8 mouse cellular contexts compared by ENCODE assay signal in the genomic region with DNA sequence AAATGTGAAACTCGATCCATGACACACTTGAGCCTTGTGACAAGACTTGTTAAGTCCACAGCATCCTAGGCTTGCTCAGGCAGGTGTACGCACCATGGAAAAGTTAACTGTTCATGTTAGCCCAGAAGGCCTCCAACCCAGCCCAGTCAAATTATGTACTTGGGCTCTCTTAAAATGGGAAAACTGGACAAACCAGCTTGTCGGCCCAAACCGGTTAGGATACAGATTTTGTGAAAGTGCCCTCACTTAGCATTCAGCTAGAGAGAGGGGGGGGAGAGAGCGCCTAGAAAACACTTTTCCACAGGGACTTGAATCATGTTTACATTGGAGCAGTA. TPM values are rescaled to one million over a fixed set of nuclear protein-coding genes. Genes with fewer than 3 reads are reported as not detected.
A peak's percentile ranks its signal among the peaks of the same experiment; 100 is the strongest.
DNase-seq lines count a peak whose midpoint lies in the region; ATAC-seq and TF ChIP-seq lines count a peak whose summit lies in the region.

No protein-coding gene starts in this region.

- H3K4me1 ChIP-seq in neural tube, embryonic 11.5 days (ENCODE audit: control insufficient read depth, insufficient read depth, low read length) = peaks cover 10% of the 10 kb centered on the region; the same call in 1 of the 2 replicates
- H3K4me1 ChIP-seq in hindbrain, embryonic 15.5 days (replicated peaks) = peaks cover 28% of the 10 kb centered on the region
- peaks cover 67% of the 10 kb centered on the region for H3K4me1 ChIP-seq in liver, embryonic 13.5 days (replicated peaks)
- peaks cover 12% of the 10 kb centered on the region for H3K4me1 ChIP-seq in olfactory bulb, adult 2 months (ENCODE audit: control insufficient read depth, insufficient read depth, low read length)
- H3K4me1 ChIP-seq in thymus, adult 2 months (replicated peaks; ENCODE audit: control insufficient read depth, insufficient read depth, low read length) = peaks cover 5% of the 10 kb centered on the region

- H3K27me3 ChIP-seq in neural tube, embryonic 11.5 days (ENCODE audit: control insufficient read depth, insufficient read depth, low read length) = no peaks in the 10 kb centered on the region
- no peaks in the 10 kb centered on the region for H3K27me3 ChIP-seq in hindbrain, embryonic 15.5 days
- no peaks in the 10 kb centered on the region for H3K27me3 ChIP-seq in liver, embryonic 13.5 days
- H3K27me3 ChIP-seq in thymus, adult 2 months (ENCODE audit: control insufficient read depth, insufficient read depth, low read length) = no peaks in the 10 kb centered on the region

- peak overlapping the region; percentile 94; the same call in 1 of the 2 replicates for H3K4me3 ChIP-seq in neural tube, embryonic 11.5 days (ENCODE audit: low read depth, low read length)
- H3K4me3 ChIP-seq in hindbrain, embryonic 15.5 days = peak overlapping the region; percentile 96
- peak overlapping the region; percentile 92 for H3K4me3 ChIP-seq in liver, embryonic 13.5 days (replicated peaks)
- peak overlapping the region; percentile 96 for H3K4me3 ChIP-seq in olfactory bulb, adult 2 months (ENCODE audit: insufficient read depth, low read depth, low read length)
- H3K4me3 ChIP-seq in thymus, adult 2 months (ENCODE audit: control insufficient read depth, insufficient read depth, low read length) = no peak overlapping the region

- TF ChIP-seq POLR2A in olfactory bulb, adult 2 months (IDR thresholded peaks at IDR 0.05; ENCODE audit: insufficient read depth, low read depth, low read length) = no peak
- no peak for TF ChIP-seq POLR2A in thymus, adult 2 months (IDR thresholded peaks at IDR 0.05; ENCODE audit: control insufficient read depth, extremely low read depth, insufficient read depth, low read length, poor library complexity)

- peak overlapping the region; percentile 76 for H3K4me2 ChIP-seq in neural tube, embryonic 11.5 days (ENCODE audit: low read depth)
- H3K4me2 ChIP-seq in hindbrain, embryonic 15.5 days = peak overlapping the region; percentile 77
- peak overlapping the region; percentile 97 for H3K4me2 ChIP-seq in liver, embryonic 13.5 days

- TF ChIP-seq CTCF in olfactory bulb, adult 2 months (IDR thresholded peaks at IDR 0.05; ENCODE audit: insufficient read depth, low read depth, low read length) = no peak
- TF ChIP-seq CTCF in thymus, adult 2 months (IDR thresholded peaks at IDR 0.05; ENCODE audit: borderline replicate concordance, control insufficient read depth, extremely low read depth, insufficient read depth, low read length, poor library complexity) = no peak

- H3K27ac ChIP-seq in neural tube, embryonic 11.5 days (ENCODE audit: low read depth, low read length) = no peak overlapping the region
- no peak overlapping the region for H3K27ac ChIP-seq in hindbrain, embryonic 15.5 days (replicated peaks)
- H3K27ac ChIP-seq in liver, embryonic 13.5 days = peak overlapping the region; percentile 96
- no peak overlapping the region for H3K27ac ChIP-seq in olfactory bulb, adult 2 months (ENCODE audit: insufficient read depth, low read depth, low read length)
- no peak overlapping the region for H3K27ac ChIP-seq in thymus, adult 2 months (ENCODE audit: control insufficient read depth, insufficient read depth, low read length)

- DNase-seq in neural tube, embryonic 11.5 days (ENCODE audit: low spot score) = no peak
- no peak for DNase-seq in neural tube, embryonic 10.5 days (ENCODE audit: extremely low spot score, low spot score)
- DNase-seq in liver, embryonic 13.5 days = no peak
- DNase-seq in thymus, adult 2 months = no peak
- no peak for DNase-seq in spleen, postnatal 36 days (ENCODE audit: low spot score in 2 of 2)
- DNase-seq in spleen, postnatal 14 days (ENCODE audit: low spot score in 2 of 2) = no peak

- H3K9me3 ChIP-seq in neural tube, embryonic 11.5 days (ENCODE audit: control insufficient read depth, low read length) = no peaks in the 10 kb centered on the region
- H3K9me3 ChIP-seq in hindbrain, embryonic 15.5 days = no peaks in the 10 kb centered on the region
- H3K9me3 ChIP-seq in liver, embryonic 13.5 days (replicated peaks) = no peaks in the 10 kb centered on the region

- 72% methylated on average over 5 of the region's 5 CpGs for WGBS in neural tube, embryonic 11.5 days
- 63% methylated on average over 5 of the region's 5 CpGs for WGBS in hindbrain, embryonic 15.5 days
- 37% methylated on average over 5 of the region's 5 CpGs for WGBS in liver, embryonic 13.5 days (ENCODE audit: insufficient replicate concordance)
- WGBS in olfactory bulb, adult 2 months = 31% methylated on average over 5 of the region's 5 CpGs
- WGBS in thymus, adult 2 months = 88% methylated on average over 5 of the region's 5 CpGs

- H3K9ac ChIP-seq in neural tube, embryonic 11.5 days (ENCODE audit: low read length) = no peak overlapping the region; the same call in 1 of the 2 replicates
- H3K9ac ChIP-seq in hindbrain, embryonic 15.5 days = peak overlapping the region; percentile 95
- peak overlapping the region; percentile 99 for H3K9ac ChIP-seq in liver, embryonic 13.5 days

- ATAC-seq in neural tube, embryonic 11.5 days (ENCODE audit: insufficient read depth, low FRiP score, low TSS enrichment) = no peak
- ATAC-seq in hindbrain, embryonic 15.5 days (ENCODE audit: low FRiP score, low read depth) = no peak
- ATAC-seq in liver, embryonic 13.5 days (ENCODE audit: low read depth) = no peak

- H3K36me3 ChIP-seq in neural tube, embryonic 11.5 days (ENCODE audit: control insufficient read depth, insufficient read depth, low read length) = no peaks in the 10 kb centered on the region
- no peaks in the 10 kb centered on the region for H3K36me3 ChIP-seq in hindbrain, embryonic 15.5 days
- peaks cover 42% of the 10 kb centered on the region for H3K36me3 ChIP-seq in liver, embryonic 13.5 days
- no peaks in the 10 kb centered on the region for H3K36me3 ChIP-seq in thymus, adult 2 months (ENCODE audit: control insufficient read depth, insufficient read depth, low read length)

RNA-seq across cellular contexts. Expression of gene Ssx2ip, which starts 1.5 kb away (rescaled TPM):
- polyA plus RNA-seq in neural tube, embryonic 11.5 days (2014; fragmentation: Nextera tagmentation; extraction: Ambion mirVana) = 28.1 and 28.8 TPM in 2 replicates
- 17.0 and 18.0 TPM in 2 replicates for polyA plus RNA-seq in hindbrain, embryonic 15.5 days (2015; fragmentation: Nextera tagmentation; extraction: Ambion mirVana)
- 105 and 130 TPM in 2 replicates for polyA plus RNA-seq in liver, embryonic 13.5 days (2015; fragmentation: Nextera tagmentation; extraction: Ambion mirVana)
- not detected in 2 replicates for polyA plus RNA-seq in olfactory bulb, adult 2 months (2012; ENCODE audit: insufficient read depth, insufficient read length, low replicate concordance, missing spikeins)
- polyA plus RNA-seq in thymus, adult 2 months (2012; rRNA removed) = 5.4 and 7.2 TPM in 2 replicates

RNA-seq across cellular contexts. Expression of gene Ctbs, which starts 43.6 kb away (rescaled TPM):
- polyA plus RNA-seq in neural tube, embryonic 11.5 days (2014; fragmentation: Nextera tagmentation; extraction: Ambion mirVana) = 5.3 and 5.5 TPM in 2 replicates
- 5.2 and 5.8 TPM in 2 replicates for polyA plus RNA-seq in hindbrain, embryonic 15.5 days (2015; fragmentation: Nextera tagmentation; extraction: Ambion mirVana)
- polyA plus RNA-seq in liver, embryonic 13.5 days (2015; fragmentation: Nextera tagmentation; extraction: Ambion mirVana) = 4.8 and 4.9 TPM in 2 replicates
- polyA plus RNA-seq in olfactory bulb, adult 2 months (2012; ENCODE audit: insufficient read depth, insufficient read length, low replicate concordance, missing spikeins) = not detected in 2 replicates
- polyA plus RNA-seq in thymus, adult 2 months (2012; rRNA removed) = 2.0 and 2.5 TPM in 2 replicates
